Mouse (Mus musculus) naive thymus-derived CD4-positive, alpha-beta T cell, adult 2 months (primary cell): ENCODE results near the gene Kif21a.

Source experiments
- DNase-seq: peaks from one replicate; pipeline ENCODE4 v3.0.0-alpha.2; 2011; ENCODE audit warnings: low read depth

Gene Kif21a

DNA sequence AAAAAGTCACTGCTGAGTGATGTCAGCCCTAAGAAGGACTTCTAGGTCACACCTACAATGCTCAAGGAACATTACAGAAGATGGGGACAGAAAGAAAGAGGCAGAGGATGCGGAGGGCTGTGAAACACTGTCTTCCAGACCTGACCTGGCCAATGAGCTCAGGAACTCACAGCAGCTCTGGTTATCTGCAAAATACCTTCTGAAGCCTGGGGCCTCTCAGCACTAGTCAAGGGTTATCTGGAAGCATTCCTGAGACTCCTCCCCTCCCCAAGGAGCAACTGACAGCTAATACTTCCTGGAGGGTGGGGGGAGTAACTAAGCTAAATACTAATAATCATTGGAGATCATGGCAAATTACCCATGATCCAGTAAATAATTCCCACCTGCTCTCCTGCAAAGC lies 111.3 kb downstream of the Kif21a start:
- DNase-seq = no peak

DNA sequence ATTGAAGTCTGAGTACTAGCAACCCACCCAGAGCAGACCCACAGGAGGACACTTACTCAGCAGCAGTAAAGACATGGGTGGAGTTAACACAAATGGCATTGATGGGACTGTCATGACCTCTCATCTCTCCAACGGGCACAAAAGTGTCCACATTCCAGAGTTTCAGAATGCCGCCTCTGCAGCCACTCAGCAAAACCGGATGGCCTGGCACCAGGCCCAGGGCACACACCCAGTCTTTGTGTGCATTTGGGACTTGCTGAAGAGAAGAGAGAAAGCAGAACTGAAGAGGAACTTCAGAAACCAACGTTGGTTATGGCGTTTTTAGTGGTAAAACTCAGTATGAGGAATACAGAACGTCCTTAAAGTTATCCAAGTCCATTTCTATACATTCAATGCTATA lies 114.2 kb downstream of the Kif21a start:
- no peak for DNase-seq

DNA sequence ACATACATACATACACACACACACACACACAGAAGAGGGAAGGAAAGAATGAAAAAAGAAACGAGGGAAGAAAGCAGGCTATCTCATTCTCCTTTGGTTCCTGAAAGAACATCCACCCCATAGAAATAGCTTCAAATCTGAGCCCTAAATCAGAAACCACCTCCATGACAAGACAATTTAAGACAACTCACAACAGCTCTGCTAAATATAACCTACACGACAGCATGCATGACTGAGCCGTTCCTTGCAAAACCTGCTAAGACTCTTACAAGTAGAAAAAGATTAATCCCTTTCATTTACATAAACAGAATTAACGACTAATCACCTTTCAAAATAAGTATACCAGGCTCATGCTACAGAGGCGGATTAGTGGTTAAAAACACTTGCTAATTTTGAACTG lies 118.3 kb downstream of the Kif21a start:
- no peak for DNase-seq

DNA sequence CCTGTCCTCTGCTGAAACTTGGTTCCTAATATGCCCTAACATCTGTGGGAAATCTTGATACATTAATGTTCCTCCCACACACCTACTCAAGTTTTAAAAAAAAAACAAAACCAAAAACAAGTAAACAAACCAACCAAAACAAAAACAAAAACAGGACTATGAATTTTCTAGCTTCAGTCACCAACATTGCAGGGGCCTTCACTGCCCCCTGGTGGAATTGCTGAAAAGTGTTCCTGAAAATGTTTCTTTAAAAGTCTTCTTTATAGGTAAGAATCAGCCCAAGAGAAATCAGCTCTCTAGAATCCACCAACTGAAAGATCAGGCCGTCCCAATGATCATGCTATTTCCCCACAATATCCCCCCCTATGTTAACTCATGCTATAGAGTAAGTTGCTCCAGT lies 120.7 kb downstream of the Kif21a start:
- DNase-seq = no peak

DNA sequence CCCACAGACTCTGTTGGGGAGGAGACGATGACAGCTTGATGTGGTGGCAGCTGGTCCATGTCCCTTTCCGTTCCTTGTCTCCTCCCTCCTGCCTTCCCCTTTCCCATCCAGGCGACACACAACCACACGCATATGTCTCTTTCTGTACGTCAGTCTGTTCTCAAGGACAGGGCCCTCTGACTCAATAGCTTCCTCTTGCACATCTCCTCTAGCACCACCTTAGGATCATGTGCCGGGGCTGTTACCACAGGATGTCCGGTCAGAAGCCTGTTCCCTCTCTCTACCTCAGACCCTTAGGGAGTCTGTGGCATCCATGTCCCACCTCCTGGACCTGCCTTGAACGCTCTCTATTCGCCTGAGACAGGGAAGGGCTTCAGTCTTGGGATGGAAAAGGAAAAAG lies 153.3 kb downstream of the Kif21a start:
- no peak for DNase-seq

DNA sequence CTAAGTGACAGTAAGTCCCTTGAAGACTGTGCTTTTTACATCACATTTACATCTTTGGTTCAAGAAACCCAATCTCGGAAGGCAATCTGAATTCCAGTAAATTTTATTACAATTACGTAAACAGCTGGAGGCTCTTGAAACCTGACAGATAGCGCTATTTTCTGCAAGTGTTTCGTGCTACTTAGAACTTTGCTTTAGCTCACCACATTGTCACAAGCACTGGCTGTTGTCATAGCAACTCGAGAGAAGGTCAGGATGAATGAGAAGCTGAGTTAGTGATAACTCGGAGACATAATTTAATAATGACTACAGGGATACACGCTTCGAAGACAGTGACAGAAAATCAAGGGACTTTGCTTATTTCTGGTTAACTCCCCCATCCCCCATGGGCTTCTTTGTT lies 162.3 kb downstream of the Kif21a start:
- DNase-seq = no peak
